ENCODE assay signal across 9 mouse cellular contexts in genomic region chr11:114683722-114684621, GRCm38 (mm10). TPM values are rescaled to one million over a fixed set of nuclear protein-coding genes. Genes with fewer than 3 reads are reported as not detected.
DNase-seq lines count a peak whose midpoint lies in the region; ATAC-seq lines count a peak whose summit lies in the region.
"Had no signal": no experiment of that assay in that cellular context is flagged by ENCODE, and none has a peak within 500 bp of the region (broad histone marks: within the 10 kb centered on the region; RNA-seq: fewer than 3 reads in every experiment).

No protein-coding gene starts in this region.

- DNase-seq in cerebellum, adult 11-12 months: peak; percentile 73
- DNase-seq in cerebellum, postnatal 4 days (ENCODE audit: low spot score in 2 of 2): no peak
- no peak for DNase-seq in lung, postnatal 10 days
- peak; percentile 24 for DNase-seq in embryonic facial prominence, embryonic 11.5 days (ENCODE audit: low spot score)
- no peak for DNase-seq in right cerebral cortex, postnatal 4 days

- no peak overlapping the region for H3K27ac ChIP-seq in lung, embryonic 15.5 days
- H3K27ac ChIP-seq in embryonic facial prominence, embryonic 11.5 days (replicated peaks; ENCODE audit: low read depth, low read length): no peak overlapping the region
- H3K27ac ChIP-seq in forebrain, embryonic 16.5 days (ENCODE audit: low read length): no peak overlapping the region

- no peaks in the 10 kb centered on the region for H3K36me3 ChIP-seq in lung, embryonic 15.5 days
- H3K36me3 ChIP-seq in embryonic facial prominence, embryonic 11.5 days (replicated peaks; ENCODE audit: control insufficient read depth, insufficient read depth, low read depth, low read length): no peaks in the 10 kb centered on the region
- H3K36me3 ChIP-seq in megakaryocyte, embryonic 14.5 days (replicated peaks; ENCODE audit: low read length): no peaks in the 10 kb centered on the region
- no peaks in the 10 kb centered on the region for H3K36me3 ChIP-seq in forebrain, embryonic 16.5 days (ENCODE audit: control insufficient read depth, insufficient read depth)

- H3K9me3 ChIP-seq in lung, embryonic 15.5 days: no peaks in the 10 kb centered on the region
- H3K9me3 ChIP-seq in embryonic facial prominence, embryonic 11.5 days (replicated peaks; ENCODE audit: control insufficient read depth, low read length): no peaks in the 10 kb centered on the region
- peaks cover 5% of the 10 kb centered on the region; the same call in 1 of the 2 replicates for H3K9me3 ChIP-seq in megakaryocyte, embryonic 14.5 days
- H3K9me3 ChIP-seq in forebrain, embryonic 16.5 days (ENCODE audit: control insufficient read depth, low read length): no peaks in the 10 kb centered on the region

- H3K4me2 ChIP-seq in lung, embryonic 15.5 days: no peak overlapping the region
- no peak overlapping the region for H3K4me2 ChIP-seq in embryonic facial prominence, embryonic 11.5 days (ENCODE audit: low read depth, low read length)
- no peak overlapping the region for H3K4me2 ChIP-seq in forebrain, embryonic 16.5 days (ENCODE audit: low read length)

- 65% methylated on average over 20 of the region's 20 CpGs for WGBS in lung, embryonic 15.5 days
- 69% methylated on average over 20 of the region's 20 CpGs for WGBS in embryonic facial prominence, embryonic 11.5 days
- 82% methylated on average over 19 of the region's 20 CpGs for WGBS in forebrain, embryonic 16.5 days

- H3K27me3 ChIP-seq in lung, embryonic 15.5 days: no peaks in the 10 kb centered on the region
- H3K27me3 ChIP-seq in embryonic facial prominence, embryonic 11.5 days (ENCODE audit: control insufficient read depth, insufficient read depth, low read length): no peaks in the 10 kb centered on the region
- peaks cover 38% of the 10 kb centered on the region for H3K27me3 ChIP-seq in megakaryocyte, embryonic 14.5 days (replicated peaks)
- no peaks in the 10 kb centered on the region for H3K27me3 ChIP-seq in forebrain, embryonic 16.5 days (replicated peaks; ENCODE audit: control insufficient read depth, insufficient read depth, low read length)

- no peak overlapping the region for H3K9ac ChIP-seq in lung, embryonic 15.5 days
- no peak overlapping the region for H3K9ac ChIP-seq in embryonic facial prominence, embryonic 11.5 days (replicated peaks; ENCODE audit: low read length)
- H3K9ac ChIP-seq in forebrain, embryonic 16.5 days (replicated peaks; ENCODE audit: low read depth, low read length): no peak overlapping the region

- H3K4me1 ChIP-seq in lung, embryonic 15.5 days: peaks cover 35% of the 10 kb centered on the region
- H3K4me1 ChIP-seq in embryonic facial prominence, embryonic 11.5 days (ENCODE audit: control insufficient read depth, insufficient read depth, low read length): 0 out of 2 replicates have a peak, but pooled peaks cover 2% of the 10 kb centered on the region
- peaks cover 61% of the 10 kb centered on the region for H3K4me1 ChIP-seq in megakaryocyte, embryonic 14.5 days
- H3K4me1 ChIP-seq in forebrain, embryonic 16.5 days (replicated peaks; ENCODE audit: control insufficient read depth, insufficient read depth, low read length): 0 out of 2 replicates have a peak, but pooled peaks cover 8% of the 10 kb centered on the region

- no peak overlapping the region for H3K4me3 ChIP-seq in lung, embryonic 15.5 days
- H3K4me3 ChIP-seq in embryonic facial prominence, embryonic 11.5 days (ENCODE audit: low read depth, low read length): no peak overlapping the region
- peak overlapping the region; percentile 47 for H3K4me3 ChIP-seq in megakaryocyte, embryonic 14.5 days (replicated peaks)
- no peak overlapping the region for H3K4me3 ChIP-seq in forebrain, embryonic 16.5 days (replicated peaks; ENCODE audit: low read length)
- H3K4me3 ChIP-seq: erythroblast, embryonic 14.5 days had no signal

- ATAC-seq in lung, embryonic 15.5 days (ENCODE audit: borderline replicate concordance, extremely low read depth, low FRiP score, low TSS enrichment): 0 out of 2 replicates have a peak, but pooled peaks have one; percentile 7
- ATAC-seq in embryonic facial prominence, embryonic 11.5 days (replicated peaks; ENCODE audit: insufficient number of reproducible peaks, low FRiP score, low TSS enrichment, low read depth): no peak
- no peak for ATAC-seq in forebrain, embryonic 16.5 days

RNA-seq across cellular contexts. Expression of gene Ttyh2, which starts 8.7 kb away (rescaled TPM):
- 11.7 and 13.5 TPM in 2 replicates for polyA plus RNA-seq in lung, embryonic 15.5 days (2015; fragmentation: Nextera tagmentation; extraction: Ambion mirVana)
- 15.5 and 16.4 TPM in 2 replicates for polyA plus RNA-seq in embryonic facial prominence, embryonic 11.5 days (2014; fragmentation: Nextera tagmentation; extraction: Ambion mirVana)
- polyA plus RNA-seq in megakaryocyte, embryonic 14.5 days (2012; ENCODE audit: insufficient read depth, low replicate concordance): 2.7 and 5.8 TPM in 2 replicates
- 25.1 and 27.5 TPM in 2 replicates for polyA plus RNA-seq in forebrain, embryonic 16.5 days (2015; fragmentation: Nextera tagmentation; extraction: Ambion mirVana)

RNA-seq across cellular contexts. Expression of gene Rpl38, which starts 15.6 kb away (rescaled TPM):
- 816 and 841 TPM in 2 replicates for polyA plus RNA-seq in lung, embryonic 15.5 days (2015; fragmentation: Nextera tagmentation; extraction: Ambion mirVana)
- polyA plus RNA-seq in embryonic facial prominence, embryonic 11.5 days (2014; fragmentation: Nextera tagmentation; extraction: Ambion mirVana): 888 and 938 TPM in 2 replicates
- polyA plus RNA-seq in megakaryocyte, embryonic 14.5 days (2012; ENCODE audit: insufficient read depth, low replicate concordance): 64.8 and 417 TPM in 2 replicates
- 637 and 697 TPM in 2 replicates for polyA plus RNA-seq in forebrain, embryonic 16.5 days (2015; fragmentation: Nextera tagmentation; extraction: Ambion mirVana)

RNA-seq across cellular contexts. Expression of gene Dnaic2, which starts 43.2 kb away (rescaled TPM):
- 3.4 and 3.9 TPM in 2 replicates for polyA plus RNA-seq in lung, embryonic 15.5 days (2015; fragmentation: Nextera tagmentation; extraction: Ambion mirVana)
- 1.4 and 1.6 TPM in 2 replicates for polyA plus RNA-seq in embryonic facial prominence, embryonic 11.5 days (2014; fragmentation: Nextera tagmentation; extraction: Ambion mirVana)
- 7.0 TPM in 1 of 2 replicates, not detected in the other for polyA plus RNA-seq in megakaryocyte, embryonic 14.5 days (2012; ENCODE audit: insufficient read depth, low replicate concordance)
- polyA plus RNA-seq in forebrain, embryonic 16.5 days (2015; fragmentation: Nextera tagmentation; extraction: Ambion mirVana): 1.5 and 2.0 TPM in 2 replicates
- polyA plus RNA-seq: erythroblast, embryonic 14.5 days had no signal

Comparison
In these comparisons a context has a peak if more than half of its experiments do, and no peak if none do; other contexts are left out.
1. DNase-seq: peak in cerebellum, adult 11-12 months (single experiment) and embryonic facial prominence, embryonic 11.5 days (single experiment); none in cerebellum, postnatal 4 days (0 of 2), lung, postnatal 10 days (single experiment) and right cerebral cortex, postnatal 4 days (single experiment).